Mouse (Mus musculus): ENCODE measurements around the gene Vmn2r58. TPM values are rescaled to one million over a fixed set of nuclear protein-coding genes. Genes with fewer than 3 reads are reported as not detected.
"Not testable (repeated sequence)": the region's sequence is repeated elsewhere in the genome, so short reads cannot be mapped to it uniquely, and the experiment has no call there.

Vmn2r58 gene
- total RNA-seq (2021) (not detected), polyA plus RNA-seq (2012; rRNA removed) (not detected in 2 replicates)
- long read RNA-seq: 0 reads

DNA sequence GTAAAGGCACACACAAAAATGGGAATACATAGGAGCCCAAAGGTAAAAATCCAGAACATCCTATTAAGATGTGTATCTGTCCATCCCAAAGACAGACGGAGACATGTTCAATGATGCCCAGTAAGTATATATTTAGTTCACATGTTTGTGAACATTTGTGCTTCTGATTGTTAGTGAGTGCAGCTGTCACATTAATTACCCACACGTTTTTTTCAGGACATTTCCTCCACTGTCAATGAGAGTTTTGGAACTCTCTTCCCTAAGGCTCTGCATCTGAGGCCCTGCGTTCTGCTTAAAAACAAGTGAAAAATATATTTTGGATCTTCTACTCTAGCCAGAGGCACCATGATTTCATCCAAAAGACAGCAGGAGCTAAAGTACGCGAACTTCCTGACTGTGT lies at the start of gene Vmn2r58:
Gene Vmn2r58, minus strand, starts transcription at position 101 of the 400 bp plus-strand sequence.
- not testable (repeated sequence) for DNase-seq

Other genes starting within 250 kb of the Vmn2r58 start
- gene Zfp788, start 239.5 kb downstream of the Vmn2r58 start, total RNA-seq (2021): 10 to 100 TPM; 10.1 to 14.8 TPM
- gene Zfp788, start 239.5 kb downstream of the Vmn2r58 start, polyA plus RNA-seq (2012; rRNA removed): 0.12 and 0.36 TPM in 2 replicates
- not detected for gene Vmn2r59, start 186.3 kb upstream of the Vmn2r58 start, total RNA-seq (2021)
- gene Vmn2r59, start 186.3 kb upstream of the Vmn2r58 start, polyA plus RNA-seq (2012; rRNA removed): not detected in 2 replicates
- gene Vmn2r60, start 235.1 kb upstream of the Vmn2r58 start, total RNA-seq (2021): not detected
- gene Vmn2r60, start 235.1 kb upstream of the Vmn2r58 start, polyA plus RNA-seq (2012; rRNA removed): not detected in 2 replicates

Data from adrenal gland, adult 2 months (tissue).